Mouse (Mus musculus) intestine, embryonic 16.5 days (tissue): Measurements from ENCODE around the gene Svs1. TPM values are rescaled to one million over a fixed set of nuclear protein-coding genes. Genes with fewer than 3 reads are reported as not detected.
"Not testable (repeated sequence)": the region's sequence is repeated elsewhere in the genome, so short reads cannot be mapped to it uniquely, and the experiment has no call there.

Experiments used
- ATAC-seq: fragments of 200-750 bp; cut with Nextera tagmentation; 2 replicates; pipeline ENCODE4 v1.8.0; 2017; ENCODE audit warnings: moderate TSS enrichment, moderate library complexity
- H3K27ac ChIP-seq: fragments of 300-500 bp; sonication (generic); 2 replicates; pipeline ENCODE4 v1.5.1; 2014; ENCODE audit warnings: mild to moderate bottlenecking, low read length
- H3K27me3 ChIP-seq: fragments of 300-500 bp; sonication (generic); replicated peaks from 2 replicates; pipeline ENCODE4 v1.6.1; 2014; ENCODE audit warnings: low read length, control low read depth, mixed read lengths; ENCODE audit not compliant: control insufficient read depth, insufficient read depth
- H3K36me3 ChIP-seq: fragments of 300-500 bp; sonication (generic); 2 replicates; pipeline ENCODE4 v1.6.1; 2014; ENCODE audit warnings: low read length, control low read depth; ENCODE audit not compliant: control insufficient read depth, insufficient read depth
- H3K4me1 ChIP-seq: fragments of 300-500 bp; sonication (generic); 2 replicates; pipeline ENCODE4 v1.6.1; 2014; ENCODE audit warnings: low read length, control low read depth, mixed read lengths; ENCODE audit not compliant: control insufficient read depth, insufficient read depth
- H3K4me2 ChIP-seq: fragments of 300-500 bp; sonication (generic); 2 replicates; pipeline ENCODE4 v1.6.1; 2014; ENCODE audit warnings: low read depth, low read length, control low read depth
- H3K4me3 ChIP-seq: fragments of 300-500 bp; sonication (generic); 2 replicates; pipeline ENCODE4 v1.5.1; 2014; ENCODE audit warnings: mild to moderate bottlenecking, low read length
- H3K9ac ChIP-seq: fragments of 300-500 bp; sonication (generic); 2 replicates; pipeline ENCODE4 v1.6.1; 2014; ENCODE audit warnings: low read depth, low read length
- H3K9me3 ChIP-seq: fragments of 300-500 bp; sonication (generic); 2 replicates; pipeline ENCODE4 v1.6.1; 2016; ENCODE audit warnings: low read length, control low read depth; ENCODE audit not compliant: control insufficient read depth
- whole genome bisulfite sequencing: fragments of 180-500 bp; shearing (Covaris S2); extraction: QIAGEN DNeasy Blood & Tissue Kit; methylation state at CpG from one replicate; pipeline ENCODE4 v1.1.7; 2014; 5-methylcytosine and 5-hydroxymethylcytosine counted together
- polyA plus RNA-seq: library from polyadenylated mRNA; unstranded; fragments of >200 nt; fragmentation: Nextera tagmentation; extraction: Ambion mirVana; gene quantifications from 2 replicates; pipeline ENCODE4 v1.2.1, GENCODE M21; 2015

Svs1 gene
- not detected in 2 replicates for polyA plus RNA-seq

DNA sequence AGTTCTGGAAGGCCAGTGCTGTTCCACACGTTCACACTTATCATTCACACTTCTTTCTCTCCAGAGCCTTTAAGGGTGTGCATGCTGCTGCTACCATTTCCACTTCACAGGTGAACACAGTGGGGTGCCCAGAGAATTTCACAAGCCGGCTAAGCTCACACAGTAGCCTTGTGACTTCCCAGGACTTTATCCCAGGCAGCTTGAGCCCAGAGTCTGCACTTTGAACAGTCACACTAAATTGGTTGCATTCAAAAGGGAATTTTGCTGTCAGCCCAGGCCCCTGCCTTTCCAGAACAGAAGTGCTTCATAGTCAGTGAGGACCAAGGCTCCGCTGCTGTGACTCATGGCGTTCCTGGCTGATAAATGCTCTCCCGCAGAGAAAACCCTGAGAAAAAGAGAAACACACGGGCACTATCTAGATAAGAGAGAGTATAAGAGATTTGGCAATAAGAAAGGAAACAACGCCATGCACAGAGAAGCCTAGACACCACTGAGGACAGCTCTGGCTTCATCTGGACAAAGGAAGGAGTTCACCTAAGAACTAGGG, at the start of gene Svs1:
Svs1 (plus strand) TSS at position 418 of the 547 bp plus-strand sequence.
- H3K36me3 ChIP-seq: no peaks in the 10 kb centered on the region
- 38% methylated on average over 7 of the region's 7 CpGs for WGBS
- no peaks in the 10 kb centered on the region for H3K4me1 ChIP-seq
- no peak within 1 kb of the TSS for H3K27ac ChIP-seq
- H3K4me2 ChIP-seq: no peak within 1 kb of the TSS
- peak; percentile 52 for ATAC-seq
- H3K4me3 ChIP-seq: no peak within 1 kb of the TSS
- no peaks in the 10 kb centered on the region for H3K9me3 ChIP-seq
- H3K27me3 ChIP-seq: no peaks in the 10 kb centered on the region
- no peak within 1 kb of the TSS for H3K9ac ChIP-seq

DNA sequence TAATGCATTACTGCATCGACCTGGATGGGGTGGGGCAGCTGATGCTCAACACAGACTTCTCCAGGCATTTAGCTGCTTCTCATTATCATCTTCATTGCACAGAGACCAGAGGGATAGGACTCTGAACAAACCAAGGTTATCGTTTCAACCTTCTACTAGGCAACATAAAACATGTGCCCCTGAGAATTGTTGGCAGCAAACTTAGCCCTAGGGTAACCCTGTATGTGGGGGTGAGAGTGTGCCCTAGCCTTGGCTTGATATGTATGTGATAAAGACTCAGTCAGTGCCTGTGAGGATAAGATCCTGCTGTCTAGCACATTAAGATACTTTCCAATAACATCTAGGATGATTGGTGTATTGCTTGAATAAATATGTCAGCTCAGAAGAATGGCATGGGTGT, 37.1 kb upstream of the Svs1 start:
- Histone ChIP-seq H3K4me1 (no peaks in the 10 kb centered on the region), H3K4me2 (no peak overlapping the region), H3K27me3 (no peaks in the 10 kb centered on the region), H3K4me3 (no peak overlapping the region), H3K9me3 (no peaks in the 10 kb centered on the region), H3K36me3 (no peaks in the 10 kb centered on the region), H3K27ac (no peak overlapping the region), H3K9ac (no peak overlapping the region)
- no peak for ATAC-seq
- 71% methylated on average over 2 of the region's 2 CpGs for WGBS

DNA sequence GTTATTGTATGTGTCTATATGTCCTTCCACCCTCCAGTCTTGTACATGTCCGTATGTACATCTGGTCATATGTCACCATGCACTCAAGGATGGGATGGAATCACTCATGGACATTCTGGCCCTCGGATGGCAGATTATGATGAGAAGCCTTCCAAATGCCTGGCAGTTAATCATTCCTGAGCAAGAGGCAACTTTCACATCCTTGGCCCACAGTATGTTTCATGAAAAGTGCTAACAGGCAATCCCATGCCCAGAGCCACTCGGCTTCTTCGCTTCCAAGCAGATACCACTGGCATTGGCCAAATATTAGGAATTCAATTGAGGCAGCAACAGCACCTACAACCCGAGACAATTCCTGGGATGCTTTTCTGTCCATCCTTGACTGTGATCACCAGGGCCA, 36.0 kb upstream of the Svs1 start:
- no peak for ATAC-seq
- H3K4me1 ChIP-seq: no peaks in the 10 kb centered on the region
- H3K36me3 ChIP-seq: no peaks in the 10 kb centered on the region
- WGBS: 88% methylated on average over 5 of the region's 5 CpGs
- no peaks in the 10 kb centered on the region for H3K9me3 ChIP-seq
- no peak overlapping the region for H3K27ac ChIP-seq
- no peak overlapping the region for H3K9ac ChIP-seq
- H3K4me3 ChIP-seq: no peak overlapping the region
- no peak overlapping the region for H3K4me2 ChIP-seq
- H3K27me3 ChIP-seq: no peaks in the 10 kb centered on the region

DNA sequence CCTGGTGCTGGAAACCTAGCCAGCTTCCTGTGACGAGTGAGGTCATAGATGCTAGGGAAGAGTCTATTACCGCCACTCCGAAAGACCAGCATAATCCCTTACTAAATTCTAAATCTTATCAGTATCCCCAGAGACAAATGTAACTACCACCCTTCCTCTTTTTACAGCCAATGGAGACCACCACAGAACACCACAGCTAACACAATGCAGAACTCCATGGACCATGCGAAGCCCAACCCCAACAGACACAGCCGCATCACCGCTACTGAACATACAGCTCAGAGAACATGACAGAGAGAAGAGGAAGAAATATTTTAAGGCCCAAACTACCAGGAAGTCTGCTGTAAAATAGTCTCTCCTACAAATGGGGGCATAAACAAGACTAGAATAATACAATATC, 35.0 kb upstream of the Svs1 start:
- no peak for ATAC-seq
- no peak overlapping the region for H3K4me3 ChIP-seq
- WGBS: 83% methylated on average over 6 of the region's 6 CpGs

DNA sequence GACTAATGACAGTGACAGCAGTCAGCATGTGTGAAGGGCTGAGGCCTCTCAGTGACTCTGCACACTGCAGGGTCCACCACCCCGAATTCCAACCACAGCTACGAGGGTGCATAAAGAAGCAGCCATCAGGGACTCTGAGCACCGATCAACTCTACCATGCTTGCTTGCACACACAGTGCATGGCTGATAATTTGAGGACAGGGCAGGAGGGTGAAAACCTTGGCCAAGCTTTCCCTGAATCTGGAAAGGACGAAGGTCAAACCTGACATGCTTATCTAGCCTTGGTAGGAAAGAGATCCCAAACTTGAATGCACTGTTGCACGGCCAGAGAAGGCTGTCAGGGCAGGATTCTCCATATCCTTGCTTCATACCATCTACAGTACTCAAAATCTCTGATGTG, 33.4 kb upstream of the Svs1 start:
- Histone ChIP-seq H3K4me2 (no peak overlapping the region), H3K4me1 (no peaks in the 10 kb centered on the region), H3K27ac (no peak overlapping the region), H3K36me3 (no peaks in the 10 kb centered on the region), H3K9me3 (no peaks in the 10 kb centered on the region), H3K27me3 (no peaks in the 10 kb centered on the region), H3K9ac (no peak overlapping the region), H3K4me3 (no peak overlapping the region)
- no peak for ATAC-seq
- WGBS: 80% methylated on average over 5 of the region's 5 CpGs

More for the DNA sequence above, 35.0 kb upstream of the Svs1 start:
- Histone ChIP-seq H3K27me3 (no peaks in the 10 kb centered on the region), H3K9me3 (no peaks in the 10 kb centered on the region), H3K9ac (no peak overlapping the region), H3K36me3 (no peaks in the 10 kb centered on the region), H3K4me1 (no peaks in the 10 kb centered on the region), H3K4me2 (no peak overlapping the region), H3K27ac (no peak overlapping the region)

DNA sequence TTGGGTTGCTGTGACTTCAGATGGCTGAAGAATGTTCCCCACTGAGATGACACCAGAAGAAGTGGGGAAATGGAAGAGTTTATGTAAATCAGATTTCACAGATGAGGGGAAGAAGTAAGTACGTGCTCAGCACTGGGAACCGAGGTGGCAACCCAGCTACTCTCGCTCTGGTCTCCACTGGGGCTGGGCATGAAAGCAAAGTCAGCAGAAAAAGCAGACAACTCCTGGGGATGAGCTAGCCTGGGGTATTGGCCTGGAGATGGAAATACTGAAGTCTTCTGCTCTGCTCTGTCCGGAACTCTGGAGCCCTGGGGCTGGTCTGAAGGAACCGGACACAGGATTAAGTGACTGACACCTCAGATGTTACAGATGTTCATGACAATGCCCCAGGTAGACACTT, 32.5 kb upstream of the Svs1 start:
- no peaks in the 10 kb centered on the region for H3K9me3 ChIP-seq
- no peaks in the 10 kb centered on the region for H3K4me1 ChIP-seq
- H3K27ac ChIP-seq: no peak overlapping the region
- H3K36me3 ChIP-seq: no peaks in the 10 kb centered on the region
- no peak overlapping the region for H3K9ac ChIP-seq
- no peak overlapping the region for H3K4me2 ChIP-seq
- no peak for ATAC-seq
- no peaks in the 10 kb centered on the region for H3K27me3 ChIP-seq
- 89% methylated on average over 5 of the region's 5 CpGs for WGBS
- H3K4me3 ChIP-seq: no peak overlapping the region

DNA sequence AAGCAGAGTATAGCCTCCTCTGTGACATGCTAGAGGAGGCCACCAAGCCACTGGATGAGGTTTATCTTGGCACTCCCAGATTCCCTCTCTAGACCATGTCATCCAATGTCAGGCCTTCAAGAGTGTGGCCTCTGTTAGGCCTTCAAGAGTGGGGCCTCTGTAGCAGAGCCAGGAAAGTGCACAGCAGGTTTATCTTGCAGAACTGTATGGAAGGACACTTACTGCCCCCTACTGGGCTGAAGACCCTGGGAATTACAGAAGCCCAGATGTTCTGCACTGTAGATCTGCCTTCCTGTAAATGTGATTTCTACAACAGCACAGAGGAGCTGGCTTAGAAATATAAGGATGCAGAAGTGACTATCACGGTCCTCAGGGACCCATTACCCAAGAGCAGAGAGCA, 31.7 kb upstream of the Svs1 start:
- Histone ChIP-seq H3K4me2 (no peak overlapping the region), H3K9me3 (no peaks in the 10 kb centered on the region), H3K4me1 (no peaks in the 10 kb centered on the region), H3K27ac (no peak overlapping the region), H3K9ac (no peak overlapping the region), H3K27me3 (no peaks in the 10 kb centered on the region), H3K36me3 (no peaks in the 10 kb centered on the region), H3K4me3 (no peak overlapping the region)
- WGBS: 49% methylated on average over 1 of the region's 1 CpGs
- peak; percentile 70 for ATAC-seq

DNA sequence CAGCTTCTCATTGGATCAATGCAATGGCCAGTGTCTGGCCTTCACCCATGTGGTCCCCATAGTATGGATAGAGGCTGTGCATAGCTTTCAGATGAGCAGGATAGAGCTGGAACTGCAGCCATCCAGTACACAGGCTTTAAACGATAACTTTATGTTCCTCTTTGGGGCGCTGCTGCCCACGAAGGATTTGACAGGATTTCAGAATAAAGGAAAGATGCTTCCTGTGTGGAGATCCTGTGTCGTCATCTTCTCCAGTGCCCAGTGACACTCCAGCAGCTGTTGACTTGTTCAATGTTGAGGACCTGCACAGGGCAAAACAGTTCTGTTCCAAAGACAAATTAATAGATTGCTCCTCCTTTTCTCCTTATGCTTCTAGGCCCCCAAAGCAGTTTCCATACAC, 29.9 kb upstream of the Svs1 start:
- H3K27ac ChIP-seq: no peak overlapping the region
- no peak overlapping the region for H3K4me3 ChIP-seq
- no peak overlapping the region for H3K4me2 ChIP-seq
- H3K4me1 ChIP-seq: no peaks in the 10 kb centered on the region
- no peaks in the 10 kb centered on the region for H3K36me3 ChIP-seq
- no peaks in the 10 kb centered on the region for H3K9me3 ChIP-seq
- ATAC-seq: no peak
- H3K27me3 ChIP-seq: no peaks in the 10 kb centered on the region
- H3K9ac ChIP-seq: no peak overlapping the region
- WGBS: 84% methylated on average over 4 of the region's 4 CpGs

DNA sequence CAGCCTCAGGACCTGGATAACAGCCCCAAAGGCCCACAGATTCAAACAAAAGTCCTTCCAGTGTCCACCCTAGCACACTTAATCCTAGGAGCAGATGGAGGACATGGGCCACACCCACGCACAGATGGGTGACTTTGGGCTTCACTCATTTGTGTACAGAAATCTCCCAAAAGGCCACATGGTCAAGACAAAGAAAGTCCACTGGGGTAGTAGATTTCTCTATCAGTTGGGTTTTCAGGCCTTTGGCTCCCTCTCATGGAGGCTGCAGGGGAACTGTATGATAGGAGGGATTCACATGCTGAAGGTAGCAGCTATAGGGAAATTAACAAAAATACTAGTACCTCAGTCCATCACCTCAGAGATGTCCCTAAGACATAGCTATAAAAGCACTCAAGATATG, 28.6 kb upstream of the Svs1 start:
- Histone ChIP-seq H3K4me1 (no peaks in the 10 kb centered on the region), H3K9ac (no peak overlapping the region; the same call in 1 of the 2 replicates), H3K36me3 (no peaks in the 10 kb centered on the region), H3K9me3 (no peaks in the 10 kb centered on the region), H3K27me3 (no peaks in the 10 kb centered on the region), H3K4me3 (no peak overlapping the region), H3K4me2 (no peak overlapping the region), H3K27ac (no peak overlapping the region)
- no peak for ATAC-seq
- WGBS: 50% methylated on average over 1 of the region's 1 CpGs

DNA sequence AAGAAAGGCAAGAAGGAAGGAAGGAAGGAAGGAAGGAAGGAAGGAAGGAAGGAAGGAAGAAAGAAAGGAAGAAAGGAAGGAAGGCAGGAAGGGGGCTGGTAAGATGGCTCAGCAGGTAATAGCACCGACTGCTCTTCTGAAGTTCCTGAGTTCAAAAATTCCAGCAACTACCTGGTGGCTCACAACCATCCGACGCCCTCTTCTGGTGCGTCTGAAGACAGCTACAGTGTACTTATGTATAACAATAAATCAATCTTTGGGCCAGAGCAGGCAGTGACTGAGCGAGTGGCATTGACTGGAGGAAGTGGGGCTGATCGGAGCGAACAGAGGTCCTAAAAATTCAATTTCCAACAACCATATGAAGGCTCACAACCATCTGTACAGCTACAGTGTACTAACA, 27.5 kb upstream of the Svs1 start:
- not testable (repeated sequence) for H3K27me3 ChIP-seq, H3K4me2 ChIP-seq, H3K9me3 ChIP-seq, H3K9ac ChIP-seq, H3K27ac ChIP-seq, H3K36me3 ChIP-seq, ATAC-seq, H3K4me3 ChIP-seq, H3K4me1 ChIP-seq
- 22% methylated on average over 7 of the region's 7 CpGs for WGBS
